Mouse (Mus musculus): Measurements from ENCODE around the gene Rfesd. TPM values are rescaled to one million over a fixed set of nuclear protein-coding genes. Genes with fewer than 3 reads are reported as not detected.
A peak's percentile ranks its signal among the peaks of the same experiment; 100 is the strongest.

Gene Rfesd
- total RNA-seq (2012; rRNA removed) = 72.1 and 82.0 TPM in 2 replicates
- 10 to 100 TPM in 1 of 2 experiments, not detected in 1; 38.3 TPM for polyA plus RNA-seq (2012; ENCODE audit: insufficient read depth in 1 of 2, insufficient read length in 2 of 2, low read depth in 1 of 2, low replicate concordance in 2 of 2, missing spikeins in 1 of 2)

- peak; percentile 98 for DNase-seq (ENCODE audit: low read depth, low spot score)
- peaks cover 21% of the 10 kb centered on the region for H3K79me2 ChIP-seq (ENCODE audit: control insufficient read depth, insufficient read depth, low read length, poor library complexity)
- H3K27ac ChIP-seq (ENCODE audit: control insufficient read depth, low read depth, low read length) = peak within 1 kb of the TSS; percentile 90
- H3K4me3 ChIP-seq (ENCODE audit: control insufficient read depth in 1 of 2, insufficient read depth in 1 of 2, low read depth in 2 of 2, low read length in 2 of 2) = peak within 1 kb of the TSS; percentile 70 to 94
- H3K9ac ChIP-seq (ENCODE audit: control insufficient read depth, low read depth, low read length, poor library complexity, severe bottlenecking) = peak within 1 kb of the TSS; percentile 96
- H3K27me3 ChIP-seq (ENCODE audit: control insufficient read depth in 1 of 2, insufficient read depth in 2 of 2, low read length in 2 of 2) = no peaks in the 10 kb centered on the region
- H3K36me3 ChIP-seq (ENCODE audit: control insufficient read depth in 1 of 2, insufficient read depth in 2 of 2, low read length in 2 of 2) = peaks cover 0 to 19% of the 10 kb centered on the region in 2 experiments; a peak in 3 of 4 replicates
- no peaks in the 10 kb centered on the region for H3K9me3 ChIP-seq (replicated peaks; ENCODE audit: insufficient read depth, low read length)
- peak; percentile 70; the same call in 1 of the 2 replicates for TF ChIP-seq POLR2AphosphoS2 (IDR thresholded peaks at IDR 0.05; ENCODE audit: low read length)
- peak; percentile 93 for TF ChIP-seq CHD2 (IDR thresholded peaks at IDR 0.05; ENCODE audit: low read length)
- peak; percentile 79; the same call in 1 of the 2 replicates for TF ChIP-seq BHLHE40 (IDR thresholded peaks at IDR 0.05; ENCODE audit: borderline replicate concordance, low read depth, low read length)
- peak; percentile 95 for TF ChIP-seq NELFE (IDR thresholded peaks at IDR 0.05; ENCODE audit: low read depth, low read length)
- TF ChIP-seq TBP (IDR thresholded peaks at IDR 0.05; ENCODE audit: low read depth, low read length) = peak; percentile 81; the same call in 1 of the 2 replicates
- TF ChIP-seq KAT2A (conservative IDR thresholded peaks at IDR 0.05; ENCODE audit: low read depth, low read length) = no peak; the same call in 1 of the 2 replicates
- peak; percentile 83 for TF ChIP-seq HCFC1 (IDR thresholded peaks at IDR 0.05; ENCODE audit: low read depth, low read length)
- TF ChIP-seq TAL1 (IDR thresholded peaks at IDR 0.05; ENCODE audit: low read length) = no peak
- peak; percentile 79 for TF ChIP-seq MYC (IDR thresholded peaks at IDR 0.05; ENCODE audit: low read depth, low read length)
- TF ChIP-seq ZMIZ1 (IDR thresholded peaks at IDR 0.05; ENCODE audit: low read depth, low read length) = peak; percentile 81
- TF ChIP-seq NRF1 (IDR thresholded peaks at IDR 0.05; ENCODE audit: insufficient read depth, low read depth, low read length, poor library complexity, severe bottlenecking) = peak; percentile 94
- 0 out of 2 replicates have a peak, but pooled peaks have one; percentile 24 for TF ChIP-seq MAZ (IDR thresholded peaks at IDR 0.05; ENCODE audit: low read depth, low read length)
- peak in 1 of 2 experiments; percentile 10; a peak in 1 of 4 replicates for TF ChIP-seq EP300 (IDR thresholded peaks at IDR 0.05; ENCODE audit: low read depth in 1 of 2, low read length in 2 of 2)
- no peak for TF ChIP-seq CHD1 (IDR thresholded peaks at IDR 0.05; ENCODE audit: low read depth, low read length)
- peak; percentile 17; the same call in 1 of the 2 replicates for TF ChIP-seq ETS1 (IDR thresholded peaks at IDR 0.05; ENCODE audit: low read depth, low read length)
- 0 out of 2 replicates have a peak, but pooled peaks have one; percentile 8 for TF ChIP-seq MXI1 (IDR thresholded peaks at IDR 0.05; ENCODE audit: low read depth, low read length)
- no peak for TF ChIP-seq ZKSCAN1 (IDR thresholded peaks at IDR 0.05; ENCODE audit: low read depth, low read length)
- TF ChIP-seq ELF1 (IDR thresholded peaks at IDR 0.05; ENCODE audit: low read depth, low read length) = peak; percentile 87
- TF ChIP-seq MAX (IDR thresholded peaks at IDR 0.05; ENCODE audit: low read length) = peak; percentile 83
- no peak for TF ChIP-seq MAFK (IDR thresholded peaks at IDR 0.05; ENCODE audit: borderline replicate concordance, low read depth, low read length)
- TF ChIP-seq SIN3A (IDR thresholded peaks at IDR 0.05; ENCODE audit: low read length) = no peak; the same call in 1 of the 2 replicates
- no peak for TF ChIP-seq MEF2A (IDR thresholded peaks at IDR 0.05; ENCODE audit: extremely low read depth, insufficient replicate concordance, low read depth, low read length, poor library complexity, severe bottlenecking)
- TF ChIP-seq TCF12 (IDR thresholded peaks at IDR 0.05; ENCODE audit: low read depth, low read length) = peak; percentile 61; the same call in 1 of the 2 replicates
- peak; percentile 97 for TF ChIP-seq USF1 (IDR thresholded peaks at IDR 0.05; ENCODE audit: low read depth, low read length)
- TF ChIP-seq RAD21 (IDR thresholded peaks at IDR 0.05; ENCODE audit: low read depth, low read length) = no peak
- TF ChIP-seq RCOR1 (IDR thresholded peaks at IDR 0.05; ENCODE audit: low read depth, low read length) = 0 out of 2 replicates have a peak, but pooled peaks have one; percentile 40
- TF ChIP-seq GABPA (IDR thresholded peaks at IDR 0.05; ENCODE audit: low read depth, low read length) = no peak
- TF ChIP-seq CTCF (IDR thresholded peaks at IDR 0.05 in 2 of 3, conservative IDR thresholded peaks at IDR 0.05 in 1 of 3; ENCODE audit: control insufficient read depth in 1 of 3, insufficient read depth in 1 of 3, low read depth in 2 of 3, low read length in 3 of 3, poor library complexity in 1 of 3, severe bottlenecking in 1 of 3) = no peak
- TF ChIP-seq POLR2A (IDR thresholded peaks at IDR 0.05; ENCODE audit: control insufficient read depth in 1 of 2, insufficient read depth in 1 of 2, low read depth in 1 of 2, low read length in 2 of 2, poor library complexity in 1 of 2) = peak; percentile 72 to 96; a peak in 3 of 4 replicates
- no peak for TF ChIP-seq MYB (IDR thresholded peaks at IDR 0.05; ENCODE audit: low read depth, low read length)
- TF ChIP-seq USF2 (IDR thresholded peaks at IDR 0.05; ENCODE audit: borderline replicate concordance in 1 of 2, insufficient read depth in 1 of 2, low read depth in 1 of 2, low read length in 2 of 2) = peak in 1 of 2 experiments; percentile 79; a peak in 2 of 4 replicates
- TF ChIP-seq SMC3 (IDR thresholded peaks at IDR 0.05; ENCODE audit: low read depth, low read length) = no peak
- peaks cover 15% of the 10 kb centered on the region in 2 experiments for H3K4me1 ChIP-seq (ENCODE audit: control insufficient read depth in 1 of 2, insufficient read depth in 2 of 2, low read length in 2 of 2)
These were observed at the start of gene Rfesd for GRCm38 (mm10) chr13:76017974-76018843. Gene Rfesd, minus strand, starts transcription at chr13:76018719.
